Mouse (Mus musculus): ENCODE measurements around the gene Arel1. TPM values are rescaled to one million over a fixed set of nuclear protein-coding genes. Genes with fewer than 3 reads are reported as not detected.

Gene Arel1
- total and polyA plus RNA-seq, 2 experiments from 2014 or later = 12.1 to 38.8 TPM

DNA sequence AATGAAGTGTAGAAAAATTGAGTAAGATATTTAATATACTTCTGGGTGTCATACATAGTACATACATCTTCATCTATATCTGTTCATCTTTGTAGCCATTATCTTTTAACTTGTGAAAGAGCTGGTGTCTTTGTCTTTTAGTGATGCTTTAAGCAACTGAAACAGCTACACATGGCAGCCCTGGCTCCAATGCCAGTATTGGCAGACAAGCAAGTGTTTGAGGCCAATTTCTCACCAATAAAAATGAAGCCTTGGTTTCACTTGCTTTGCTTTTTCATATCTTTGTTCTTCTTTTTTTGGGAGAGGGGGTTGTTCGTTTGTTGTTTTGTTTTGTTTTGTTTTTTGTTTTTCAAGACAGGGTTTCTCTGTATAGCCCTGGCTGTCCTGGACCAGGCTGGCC lies 35.5 kb upstream of the Arel1 start:
- Histone ChIP-seq H3K4me3 (ENCODE audit: low read depth, low read length) (no peak overlapping the region), H3K36me3 (replicated peaks; ENCODE audit: control insufficient read depth, insufficient read depth, low read length) (0 out of 2 replicates have a peak, but pooled peaks cover 3% of the 10 kb centered on the region), H3K4me1 (ENCODE audit: control insufficient read depth, insufficient read depth) (peaks cover 8% of the 10 kb centered on the region; the same call in 1 of the 2 replicates), H3K9ac (replicated peaks; ENCODE audit: low read depth, low read length) (no peak overlapping the region), H3K9me3 (replicated peaks; ENCODE audit: control insufficient read depth, low read length) (peaks cover 5% of the 10 kb centered on the region; the same call in 1 of the 2 replicates), H3K27me3 (ENCODE audit: control insufficient read depth, insufficient read depth, low read length) (no peaks in the 10 kb centered on the region), H3K4me2 (ENCODE audit: low read depth, low read length) (no peak overlapping the region), H3K27ac (ENCODE audit: low read depth) (no peak overlapping the region)
- TF ChIP-seq CTCF (IDR thresholded peaks at IDR 0.05; ENCODE audit: low read depth) (no peak), EP300 (IDR thresholded peaks at IDR 0.05; ENCODE audit: low read depth) (no peak)
- 81% methylated on average over 1 of the region's 1 CpGs for WGBS
- DNase-seq (ENCODE audit: low spot score) (no peak), ATAC-seq (ENCODE audit: insufficient read depth, low read depth) (no peak)

DNA sequence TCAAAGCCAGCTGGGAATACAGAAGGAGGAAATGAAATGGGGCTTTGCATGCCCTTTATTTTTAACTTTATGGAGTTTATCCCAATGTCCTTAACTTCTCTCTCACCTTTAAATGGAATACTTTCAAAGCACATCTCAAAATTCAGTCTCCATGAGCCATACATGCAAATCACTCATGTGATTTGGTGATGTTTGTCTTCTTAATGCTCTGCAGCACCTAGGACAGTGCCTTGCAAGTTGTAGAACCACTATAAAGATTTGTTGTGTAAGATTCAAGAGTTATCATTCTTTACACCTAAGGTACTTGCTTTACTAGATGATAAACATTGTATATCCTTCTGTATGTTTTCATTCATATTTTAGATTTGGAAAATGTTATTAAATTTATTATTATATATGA lies 28.4 kb upstream of the Arel1 start:
- DNase-seq (ENCODE audit: low spot score) = no peak
- peak overlapping the region; percentile 94; the same call in 1 of the 2 replicates for H3K4me2 ChIP-seq (ENCODE audit: low read depth, low read length)
- H3K27ac ChIP-seq (ENCODE audit: low read depth) = no peak overlapping the region
- no peak overlapping the region for H3K4me3 ChIP-seq (ENCODE audit: low read depth, low read length)
- H3K27me3 ChIP-seq (ENCODE audit: control insufficient read depth, insufficient read depth, low read length) = no peaks in the 10 kb centered on the region
- H3K9ac ChIP-seq (replicated peaks; ENCODE audit: low read depth, low read length) = no peak overlapping the region
- H3K4me1 ChIP-seq (ENCODE audit: control insufficient read depth, insufficient read depth) = peaks cover 23% of the 10 kb centered on the region
- ATAC-seq (ENCODE audit: insufficient read depth, low read depth) = no peak
- no peaks in the 10 kb centered on the region for H3K36me3 ChIP-seq (replicated peaks; ENCODE audit: control insufficient read depth, insufficient read depth, low read length)
- H3K9me3 ChIP-seq (replicated peaks; ENCODE audit: control insufficient read depth, low read length) = peaks cover 5% of the 10 kb centered on the region; the same call in 1 of the 2 replicates
- TF ChIP-seq EP300 (IDR thresholded peaks at IDR 0.05; ENCODE audit: low read depth) (no peak), CTCF (IDR thresholded peaks at IDR 0.05; ENCODE audit: low read depth) (no peak)

DNA sequence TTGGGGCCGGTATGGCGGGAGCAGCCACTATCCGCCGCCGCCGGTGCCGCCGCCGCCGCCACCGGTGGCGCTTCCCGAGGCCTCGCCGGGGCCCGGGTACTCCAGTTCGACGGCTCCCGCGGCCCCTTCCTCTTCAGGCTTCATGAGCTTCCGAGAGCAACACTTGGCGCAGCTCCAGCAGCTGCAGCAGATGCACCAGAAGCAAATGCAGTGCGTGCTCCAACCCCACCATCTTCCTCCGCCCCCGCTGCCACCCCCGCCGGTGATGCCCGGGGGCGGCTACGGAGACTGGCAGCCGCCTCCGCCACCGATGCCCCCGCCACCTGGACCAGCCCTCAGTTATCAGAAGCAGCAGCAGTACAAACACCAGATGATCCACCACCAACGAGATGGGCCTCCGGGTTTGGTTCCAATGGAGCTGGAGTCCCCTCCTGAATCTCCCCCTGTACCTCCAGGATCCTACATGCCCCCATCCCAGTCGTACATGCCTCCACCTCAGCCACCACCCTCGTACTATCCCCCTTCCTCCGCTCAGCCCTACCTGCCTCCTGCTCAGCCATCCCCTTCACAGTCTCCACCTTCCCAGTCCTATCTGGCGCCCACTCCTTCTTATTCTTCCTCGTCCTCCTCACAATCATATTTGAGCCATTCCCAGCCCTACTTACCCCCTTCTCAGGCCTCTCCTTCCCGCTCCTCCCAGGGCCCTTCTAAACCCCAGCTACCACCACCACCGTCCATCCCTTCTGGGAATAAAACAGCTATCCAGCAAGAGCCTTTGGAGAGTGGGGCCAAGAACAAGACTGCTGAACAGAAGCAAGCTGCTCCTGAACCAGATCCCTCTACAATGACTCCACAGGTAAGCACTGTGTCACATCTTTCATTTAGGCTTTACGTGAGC lies 26.1 kb upstream of the Arel1 start:
- TF ChIP-seq CTCF (IDR thresholded peaks at IDR 0.05; ENCODE audit: low read depth) = no peak
- no peak for TF ChIP-seq EP300 (IDR thresholded peaks at IDR 0.05; ENCODE audit: low read depth)
- Histone ChIP-seq H3K9ac (replicated peaks; ENCODE audit: low read depth, low read length) (peak overlapping the region; percentile 91), H3K4me3 (ENCODE audit: low read depth, low read length) (peak overlapping the region; percentile 84), H3K4me1 (ENCODE audit: control insufficient read depth, insufficient read depth) (peaks cover 23% of the 10 kb centered on the region), H3K4me2 (ENCODE audit: low read depth, low read length) (peak overlapping the region; percentile 94), H3K36me3 (replicated peaks; ENCODE audit: control insufficient read depth, insufficient read depth, low read length) (no peaks in the 10 kb centered on the region), H3K27me3 (ENCODE audit: control insufficient read depth, insufficient read depth, low read length) (no peaks in the 10 kb centered on the region), H3K27ac (ENCODE audit: low read depth) (peak overlapping the region; percentile 72), H3K9me3 (replicated peaks; ENCODE audit: control insufficient read depth, low read length) (no peaks in the 10 kb centered on the region)
- peak; percentile 16 for DNase-seq (ENCODE audit: low spot score)
- ATAC-seq (ENCODE audit: insufficient read depth, low read depth) = peak; percentile 34
- WGBS = 2% methylated on average over 36 of the region's 44 CpGs

DNA sequence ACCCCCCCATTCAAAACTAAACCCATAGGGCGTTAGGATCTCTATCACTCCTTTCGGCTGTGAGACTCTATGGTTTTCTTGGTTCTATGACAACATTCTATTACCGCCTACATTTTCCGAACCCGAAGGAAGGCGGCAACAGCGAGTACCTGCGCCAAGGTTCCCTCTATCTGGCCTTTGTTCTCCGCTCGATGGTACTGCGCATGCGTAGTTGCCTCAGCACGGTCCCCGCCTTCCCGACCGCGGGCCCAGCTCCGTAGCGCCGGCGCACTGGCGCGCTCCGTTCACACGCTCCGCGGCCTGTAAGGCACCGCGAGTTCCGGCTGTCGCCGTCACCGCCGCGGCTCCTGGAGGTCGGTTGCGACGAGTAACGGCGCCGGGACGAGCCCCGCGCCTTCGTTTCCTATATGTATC lies 25.4 kb upstream of the Arel1 start, which contains the start of gene Ylpm1:
Gene Ylpm1 (plus strand): TSS at position 239 of the 414 bp plus-strand sequence.
- H3K27ac ChIP-seq (ENCODE audit: low read depth) = peak within 1 kb of the TSS; percentile 72
- no peaks in the 10 kb centered on the region for H3K36me3 ChIP-seq (replicated peaks; ENCODE audit: control insufficient read depth, insufficient read depth, low read length)
- peak within 1 kb of the TSS; percentile 94 for H3K4me2 ChIP-seq (ENCODE audit: low read depth, low read length)
- no peaks in the 10 kb centered on the region for H3K9me3 ChIP-seq (replicated peaks; ENCODE audit: control insufficient read depth, low read length)
- under 1% methylated on average over 45 of the region's 45 CpGs for WGBS
- TF ChIP-seq EP300 (IDR thresholded peaks at IDR 0.05; ENCODE audit: low read depth) (0 out of 2 replicates have a peak, but pooled peaks have one; percentile 48), CTCF (IDR thresholded peaks at IDR 0.05; ENCODE audit: low read depth) (peak; percentile 50)
- peak within 1 kb of the TSS; percentile 91 for H3K9ac ChIP-seq (replicated peaks; ENCODE audit: low read depth, low read length)
- no peaks in the 10 kb centered on the region for H3K27me3 ChIP-seq (ENCODE audit: control insufficient read depth, insufficient read depth, low read length)
- peak within 1 kb of the TSS; percentile 84 for H3K4me3 ChIP-seq (ENCODE audit: low read depth, low read length)
- DNase-seq (ENCODE audit: low spot score) (peak; percentile 98), ATAC-seq (ENCODE audit: insufficient read depth, low read depth) (peak; percentile 99)
- H3K4me1 ChIP-seq (ENCODE audit: control insufficient read depth, insufficient read depth) = peaks cover 23% of the 10 kb centered on the region

DNA sequence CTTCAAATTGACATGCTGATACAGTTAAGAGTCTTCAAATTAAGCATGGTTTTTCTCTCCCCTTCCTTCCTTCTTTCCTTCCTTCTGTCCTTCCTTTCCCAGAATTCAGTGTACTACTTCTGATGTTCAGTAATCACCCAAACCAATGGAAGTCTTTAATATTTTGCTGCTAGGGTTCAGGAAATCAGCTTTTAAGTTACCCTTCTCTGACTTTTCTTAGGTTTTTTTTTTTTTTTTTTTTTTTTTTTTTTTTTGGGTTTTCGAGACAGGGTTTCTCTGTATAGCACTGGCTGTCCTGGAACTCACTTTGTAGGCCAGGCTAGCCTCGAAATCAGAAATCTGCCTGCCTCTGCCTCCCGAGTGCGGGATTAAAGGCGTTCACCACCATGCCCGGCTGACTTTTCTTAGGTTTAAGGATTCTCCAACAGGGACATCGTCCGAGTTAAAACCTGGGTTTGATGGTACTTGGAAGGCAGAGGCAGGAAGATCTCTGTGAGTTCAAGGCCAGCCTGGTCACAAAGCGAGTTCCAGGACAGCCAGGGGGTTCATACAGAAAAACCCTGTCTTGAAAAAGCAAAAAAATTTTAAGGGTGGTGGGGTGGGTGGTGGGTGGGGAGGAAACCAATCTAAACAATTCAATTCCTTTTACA lies 24.5 kb upstream of the Arel1 start:
- Histone ChIP-seq H3K9ac (replicated peaks; ENCODE audit: low read depth, low read length) (no peak overlapping the region), H3K27ac (ENCODE audit: low read depth) (0 out of 2 replicates have a peak overlapping the region, but pooled peaks have one; percentile 16), H3K4me3 (ENCODE audit: low read depth, low read length) (peak overlapping the region; percentile 84), H3K4me2 (ENCODE audit: low read depth, low read length) (peak overlapping the region; percentile 94), H3K9me3 (replicated peaks; ENCODE audit: control insufficient read depth, low read length) (no peaks in the 10 kb centered on the region), H3K27me3 (ENCODE audit: control insufficient read depth, insufficient read depth, low read length) (no peaks in the 10 kb centered on the region), H3K36me3 (replicated peaks; ENCODE audit: control insufficient read depth, insufficient read depth, low read length) (no peaks in the 10 kb centered on the region), H3K4me1 (ENCODE audit: control insufficient read depth, insufficient read depth) (peaks cover 23% of the 10 kb centered on the region)
- ATAC-seq (ENCODE audit: insufficient read depth, low read depth) = no peak
- TF ChIP-seq EP300 (IDR thresholded peaks at IDR 0.05; ENCODE audit: low read depth) (no peak), CTCF (IDR thresholded peaks at IDR 0.05; ENCODE audit: low read depth) (no peak)
- WGBS = 93% methylated on average over 8 of the region's 9 CpGs
- no peak for DNase-seq (ENCODE audit: low spot score)
